Mouse (Mus musculus): ENCODE measurements around the gene Zfp318. TPM values are rescaled to one million over a fixed set of nuclear protein-coding genes. Genes with fewer than 3 reads are reported as not detected.

Gene Zfp318
- polyA plus RNA-seq, 1 experiment from 2014 or later: 2.3 TPM

GRCm38 (mm10) chr17:46458439-46458838 is 74.9 kb downstream of the Zfp318 start:
- H3K4me1 ChIP-seq (ENCODE audit: control insufficient read depth, insufficient read depth, low read length): peaks cover 30% of the 10 kb centered on the region
- no peaks in the 10 kb centered on the region for H3K36me3 ChIP-seq (ENCODE audit: control insufficient read depth, insufficient read depth, low read length)
- ATAC-seq: no peak
- H3K27me3 ChIP-seq (replicated peaks; ENCODE audit: control insufficient read depth, insufficient read depth, low read length): peaks cover 61% of the 10 kb centered on the region
- H3K9me3 ChIP-seq (ENCODE audit: control insufficient read depth, low read length): no peaks in the 10 kb centered on the region
- H3K4me2 ChIP-seq (ENCODE audit: low read depth, low read length): no peak overlapping the region
- no peak overlapping the region for H3K27ac ChIP-seq (ENCODE audit: low read length)
- no peak overlapping the region for H3K9ac ChIP-seq (ENCODE audit: low read depth, low read length)
- no peak overlapping the region for H3K4me3 ChIP-seq (ENCODE audit: low read length)
- 30% methylated on average over 3 of the region's 3 CpGs for WGBS

- Histone ChIP-seq H3K9me3 (ENCODE audit: control insufficient read depth, low read length) (no peaks in the 10 kb centered on the region), H3K27me3 (replicated peaks; ENCODE audit: control insufficient read depth, insufficient read depth, low read length) (peaks cover 43% of the 10 kb centered on the region), H3K9ac (ENCODE audit: low read depth, low read length) (peak overlapping the region; percentile 59; the same call in 1 of the 2 replicates), H3K4me3 (ENCODE audit: low read length) (peak overlapping the region; percentile 46), H3K4me2 (ENCODE audit: low read depth, low read length) (peak overlapping the region; percentile 64), H3K4me1 (ENCODE audit: control insufficient read depth, insufficient read depth, low read length) (peaks cover 10% of the 10 kb centered on the region), H3K36me3 (ENCODE audit: control insufficient read depth, insufficient read depth, low read length) (no peaks in the 10 kb centered on the region), H3K27ac (ENCODE audit: low read length) (no peak overlapping the region)
- no peak for ATAC-seq
- 2% methylated on average over 32 of the region's 32 CpGs for WGBS
These were observed 77.1 kb downstream of the Zfp318 start for GRCm38 (mm10) chr17:46460673-46461072.

- Histone ChIP-seq H3K9ac (ENCODE audit: low read depth, low read length) (0 out of 2 replicates have a peak overlapping the region, but pooled peaks have one; percentile 59), H3K27me3 (replicated peaks; ENCODE audit: control insufficient read depth, insufficient read depth, low read length) (peaks cover 36% of the 10 kb centered on the region), H3K27ac (ENCODE audit: low read length) (no peak overlapping the region), H3K9me3 (ENCODE audit: control insufficient read depth, low read length) (no peaks in the 10 kb centered on the region), H3K36me3 (ENCODE audit: control insufficient read depth, insufficient read depth, low read length) (no peaks in the 10 kb centered on the region), H3K4me2 (ENCODE audit: low read depth, low read length) (peak overlapping the region; percentile 64), H3K4me3 (ENCODE audit: low read length) (peak overlapping the region; percentile 46; the same call in 1 of the 2 replicates), H3K4me1 (ENCODE audit: control insufficient read depth, insufficient read depth, low read length) (peaks cover 8% of the 10 kb centered on the region)
- ATAC-seq: no peak
- 11% methylated on average over 8 of the region's 8 CpGs for WGBS
These were observed 77.8 kb downstream of the Zfp318 start for GRCm38 (mm10) chr17:46461347-46461746.

- Histone ChIP-seq H3K4me3 (ENCODE audit: low read length) (no peak overlapping the region), H3K9me3 (ENCODE audit: control insufficient read depth, low read length) (no peaks in the 10 kb centered on the region), H3K36me3 (ENCODE audit: control insufficient read depth, insufficient read depth, low read length) (no peaks in the 10 kb centered on the region), H3K27me3 (replicated peaks; ENCODE audit: control insufficient read depth, insufficient read depth, low read length) (peaks cover 34% of the 10 kb centered on the region), H3K4me1 (ENCODE audit: control insufficient read depth, insufficient read depth, low read length) (peaks cover 8% of the 10 kb centered on the region), H3K4me2 (ENCODE audit: low read depth, low read length) (no peak overlapping the region), H3K9ac (ENCODE audit: low read depth, low read length) (no peak overlapping the region), H3K27ac (ENCODE audit: low read length) (no peak overlapping the region)
- ATAC-seq: no peak
- WGBS: 75% methylated on average over 5 of the region's 5 CpGs
These were observed 78.7 kb downstream of the Zfp318 start for GRCm38 (mm10) chr17:46462226-46462625.

DNA sequence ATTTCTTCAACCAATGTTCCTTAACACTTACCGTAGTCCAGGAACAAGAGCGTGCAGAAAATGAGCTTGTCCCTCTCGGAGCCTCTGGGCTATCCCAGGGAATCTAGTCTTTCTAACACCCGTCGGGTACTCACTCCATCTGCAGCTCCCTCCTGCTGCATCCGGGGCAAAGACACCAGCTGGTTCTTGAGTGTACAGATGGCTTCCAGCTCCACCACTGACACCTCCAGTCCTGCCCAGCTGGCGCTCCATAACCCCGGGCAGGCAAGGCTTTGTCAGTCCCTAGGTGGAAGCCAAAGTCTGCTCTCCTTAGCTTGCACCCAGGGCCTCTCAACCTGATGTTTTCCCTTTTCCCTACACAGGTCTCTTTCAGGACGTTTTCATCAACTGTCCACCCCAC is 84.3 kb downstream of the Zfp318 start:
- no peak overlapping the region for H3K4me2 ChIP-seq (ENCODE audit: low read depth, low read length)
- WGBS: 69% methylated on average over 9 of the region's 9 CpGs
- no peak for ATAC-seq

More for the DNA sequence above, 84.3 kb downstream of the Zfp318 start:
- Histone ChIP-seq H3K27ac (ENCODE audit: low read length) (no peak overlapping the region), H3K4me3 (ENCODE audit: low read length) (no peak overlapping the region), H3K27me3 (replicated peaks; ENCODE audit: control insufficient read depth, insufficient read depth, low read length) (no peaks in the 10 kb centered on the region), H3K36me3 (ENCODE audit: control insufficient read depth, insufficient read depth, low read length) (no peaks in the 10 kb centered on the region), H3K9ac (ENCODE audit: low read depth, low read length) (no peak overlapping the region), H3K9me3 (ENCODE audit: control insufficient read depth, low read length) (no peaks in the 10 kb centered on the region), H3K4me1 (ENCODE audit: control insufficient read depth, insufficient read depth, low read length) (no peaks in the 10 kb centered on the region)

Other genes with a start within 250 kb of the Zfp318 start
- gene Rsph9, start 239.5 kb upstream of the Zfp318 start, polyA plus RNA-seq (2015; fragmentation: Nextera tagmentation; extraction: Ambion mirVana): 6.4 and 8.8 TPM in 2 replicates
- 35.4 and 37.1 TPM in 2 replicates for gene Mad2l1bp, start 230.2 kb upstream of the Zfp318 start, polyA plus RNA-seq (2015; fragmentation: Nextera tagmentation; extraction: Ambion mirVana)
- 25.3 and 29.2 TPM in 2 replicates for gene Gtpbp2, start 222.7 kb upstream of the Zfp318 start, polyA plus RNA-seq (2015; fragmentation: Nextera tagmentation; extraction: Ambion mirVana)
- gene Polh, start 181.1 kb upstream of the Zfp318 start, polyA plus RNA-seq (2015; fragmentation: Nextera tagmentation; extraction: Ambion mirVana): 9.9 and 11.1 TPM in 2 replicates
- 24.8 and 26.7 TPM in 2 replicates for gene Xpo5, start 180.9 kb upstream of the Zfp318 start, polyA plus RNA-seq (2015; fragmentation: Nextera tagmentation; extraction: Ambion mirVana)
- gene Polr1c, start 135.7 kb upstream of the Zfp318 start, polyA plus RNA-seq (2015; fragmentation: Nextera tagmentation; extraction: Ambion mirVana): 64.5 and 69.5 TPM in 2 replicates
- 122 and 123 TPM in 2 replicates for gene Yipf3, start 135.7 kb upstream of the Zfp318 start, polyA plus RNA-seq (2015; fragmentation: Nextera tagmentation; extraction: Ambion mirVana)
- gene Lrrc73, start 130.2 kb upstream of the Zfp318 start, polyA plus RNA-seq (2015; fragmentation: Nextera tagmentation; extraction: Ambion mirVana): 0.43 and 0.75 TPM in 2 replicates
- gene Tjap1, start 100.7 kb upstream of the Zfp318 start, polyA plus RNA-seq (2015; fragmentation: Nextera tagmentation; extraction: Ambion mirVana): 27.0 and 29.6 TPM in 2 replicates
- 0.54 and 0.69 TPM in 2 replicates for gene Dlk2, start 86.3 kb upstream of the Zfp318 start, polyA plus RNA-seq (2015; fragmentation: Nextera tagmentation; extraction: Ambion mirVana)
- 7.9 and 9.0 TPM in 2 replicates for gene Abcc10, start 55.4 kb upstream of the Zfp318 start, polyA plus RNA-seq (2015; fragmentation: Nextera tagmentation; extraction: Ambion mirVana)
- gene Crip3, start 45.2 kb downstream of the Zfp318 start, polyA plus RNA-seq (2015; fragmentation: Nextera tagmentation; extraction: Ambion mirVana): 0.16 and 0.35 TPM in 2 replicates
- not detected in 2 replicates for gene Slc22a7, start 54.7 kb downstream of the Zfp318 start, polyA plus RNA-seq (2015; fragmentation: Nextera tagmentation; extraction: Ambion mirVana)
- 0.15 and 0.16 TPM in 2 replicates for gene Ttbk1, start 103.9 kb downstream of the Zfp318 start, polyA plus RNA-seq (2015; fragmentation: Nextera tagmentation; extraction: Ambion mirVana)
- gene Dnph1, start 113.0 kb downstream of the Zfp318 start, polyA plus RNA-seq (2015; fragmentation: Nextera tagmentation; extraction: Ambion mirVana): 40.4 and 45.1 TPM in 2 replicates
- gene Cul9, start 162.7 kb downstream of the Zfp318 start, polyA plus RNA-seq (2015; fragmentation: Nextera tagmentation; extraction: Ambion mirVana): 2.8 and 3.0 TPM in 2 replicates
- 4.9 and 5.9 TPM in 2 replicates for gene Srf, start 172.4 kb downstream of the Zfp318 start, polyA plus RNA-seq (2015; fragmentation: Nextera tagmentation; extraction: Ambion mirVana)
- 53.2 and 54.4 TPM in 2 replicates for gene Ptk7, start 245.8 kb downstream of the Zfp318 start, polyA plus RNA-seq (2015; fragmentation: Nextera tagmentation; extraction: Ambion mirVana)